Mouse (Mus musculus) cerebellum, adult 11 months (tissue): ENCODE data around the gene Gm45521.
"Not testable (repeated sequence)": the region's sequence is repeated elsewhere in the genome, so short reads cannot be mapped to it uniquely, and the experiment has no call there.

Experiments
- DNase-seq: peaks from one replicate; pipeline ENCODE4 v3.0.0; 2022

The Gm45521 gene

GRCm38 (mm10) chr14:8000831-8001685 lies 44.0 kb downstream of the Gm45521 start:
- no peak for DNase-seq

GRCm38 (mm10) chr14:8002432-8003092 lies 45.5 kb downstream of the Gm45521 start, which contains the start of gene Abhd6:
Abhd6 (plus strand) TSS chr14:8002902.
- peak; percentile 89 for DNase-seq

GRCm38 (mm10) chr14:8003093-8003670 lies 46.1 kb downstream of the Gm45521 start:
- peak; percentile 66 for DNase-seq

GRCm38 (mm10) chr14:8003727-8004670 lies 46.9 kb downstream of the Gm45521 start:
- DNase-seq = no peak

GRCm38 (mm10) chr14:8006061-8006460 lies 49.0 kb downstream of the Gm45521 start:
- DNase-seq = not testable (repeated sequence)

GRCm38 (mm10) chr14:8007084-8007483 lies 50.0 kb downstream of the Gm45521 start:
- no peak for DNase-seq

- DNase-seq = no peak
Measured at GRCm38 (mm10) chr14:8007486-8007885, 50.4 kb downstream of the Gm45521 start.

- DNase-seq = no peak
Measured at GRCm38 (mm10) chr14:8007923-8008322, 50.8 kb downstream of the Gm45521 start.
